Mouse (Mus musculus): ENCODE results near the gene Fopnl. TPM values are rescaled to one million over a fixed set of nuclear protein-coding genes. Genes with fewer than 3 reads are reported as not detected.
A peak's percentile ranks its signal among the peaks of the same experiment; 100 is the strongest.

Fopnl gene
- total RNA-seq, 2 experiments from 2014 or later = 59.7 to 66.6 TPM

- peak in 1 of 2 experiments; percentile 26 for DNase-seq
Measured at GRCm38 (mm10) chr16:14249913-14250312, 67.3 kb downstream of the Fopnl start.

Other genes starting within 250 kb of the Fopnl start
- 10 to 100 TPM; 26.0 to 28.7 TPM for gene Nde1, start 154.1 kb downstream of the Fopnl start, total RNA-seq (2021)
- 10 to 100 TPM; 31.3 to 35.9 TPM for gene Marf1, start 154.1 kb downstream of the Fopnl start, total RNA-seq (2021)
- 10 to 100 TPM; 25.1 to 28.1 TPM for gene Myh11, start 26.0 kb downstream of the Fopnl start, total RNA-seq (2021)
- 10 to 100 TPM; 14.8 to 17.6 TPM for gene Abcc1, start 44.2 kb upstream of the Fopnl start, total RNA-seq (2021)
- not detected for gene A630010A05Rik, start 244.9 kb upstream of the Fopnl start, total RNA-seq (2021)

Data from heart, adult 18-20 months (tissue).